Mouse (Mus musculus): ENCODE data around the gene Tmem143.
A peak's percentile ranks its signal among the peaks of the same experiment; 100 is the strongest.
"Not testable (repeated sequence)": the region's sequence is repeated elsewhere in the genome, so short reads cannot be mapped to it uniquely, and the experiment has no call there.

Gene Tmem143

DNA sequence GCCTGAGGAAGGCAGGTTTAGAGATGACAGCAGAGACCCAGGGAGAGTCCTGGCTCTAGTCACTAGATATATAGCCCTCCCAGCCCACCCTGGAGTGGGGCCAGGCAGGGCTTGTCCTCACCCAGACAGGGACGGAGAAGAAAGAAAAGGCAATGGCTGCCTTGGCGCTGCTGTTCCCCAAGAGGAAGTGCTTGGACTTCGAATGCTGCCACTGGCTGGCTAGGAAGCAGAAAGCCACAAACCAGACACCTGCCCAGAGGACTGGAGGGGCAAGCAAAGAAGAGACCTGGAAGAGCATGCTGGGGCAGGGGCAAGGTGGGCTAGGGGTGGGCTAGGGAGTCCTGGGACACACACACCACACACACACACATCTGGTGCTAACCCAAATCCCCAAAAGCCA is 9.5 kb upstream of the Tmem143 start:
- DNase-seq (ENCODE audit: low spot score in 2 of 2) = no peak

DNA sequence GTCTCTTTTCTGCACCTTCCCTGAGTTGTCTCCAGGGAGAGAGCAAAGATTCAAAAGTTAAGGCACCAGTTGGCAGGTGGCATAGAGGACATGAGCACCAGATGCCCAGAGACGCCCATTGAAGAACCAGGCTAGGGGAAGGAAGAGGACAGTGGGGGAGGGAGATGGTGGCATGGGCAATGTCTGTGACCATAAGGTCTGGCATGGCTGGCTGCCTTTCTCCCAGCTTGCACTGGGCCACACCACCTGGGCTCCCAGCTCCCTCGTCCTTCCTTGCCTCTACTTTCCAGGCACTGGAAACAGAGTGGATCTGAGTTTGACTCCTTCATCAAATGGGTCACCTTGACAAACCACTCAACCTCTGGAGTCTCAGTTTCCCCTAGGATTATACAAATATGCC is 4.1 kb upstream of the Tmem143 start:
- no peak for DNase-seq (ENCODE audit: low spot score in 2 of 2)

DNA sequence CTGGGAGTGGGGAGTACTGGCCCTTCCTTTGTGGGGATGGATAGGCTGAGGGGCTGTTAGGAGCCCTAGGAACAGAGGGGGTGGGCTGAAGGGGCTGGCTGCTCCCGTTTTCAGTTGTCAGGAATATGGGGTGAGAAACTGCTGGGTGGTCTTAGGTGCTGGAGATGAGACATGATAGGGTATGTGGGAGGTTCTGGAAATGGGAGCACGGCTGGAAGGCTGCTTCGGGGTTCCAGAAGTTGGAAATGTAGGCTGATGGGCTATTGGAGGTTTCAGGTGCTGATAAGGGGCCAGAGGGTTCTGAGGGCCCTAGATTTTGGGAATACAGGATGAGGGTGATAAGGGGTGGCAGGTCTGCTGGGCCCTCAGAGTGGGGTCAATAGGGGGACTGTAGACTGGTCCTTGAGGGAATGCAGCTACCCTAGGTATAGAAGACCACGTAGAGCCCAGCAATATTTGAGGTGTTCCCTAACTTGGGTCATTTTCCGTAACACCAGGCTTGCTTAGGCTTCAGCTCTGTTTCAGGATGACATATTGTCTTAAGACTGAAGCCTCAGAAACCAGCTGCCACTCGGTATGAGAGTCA is 717 bp upstream of the Tmem143 start:
- DNase-seq (ENCODE audit: low spot score in 2 of 2) = no peak

DNA sequence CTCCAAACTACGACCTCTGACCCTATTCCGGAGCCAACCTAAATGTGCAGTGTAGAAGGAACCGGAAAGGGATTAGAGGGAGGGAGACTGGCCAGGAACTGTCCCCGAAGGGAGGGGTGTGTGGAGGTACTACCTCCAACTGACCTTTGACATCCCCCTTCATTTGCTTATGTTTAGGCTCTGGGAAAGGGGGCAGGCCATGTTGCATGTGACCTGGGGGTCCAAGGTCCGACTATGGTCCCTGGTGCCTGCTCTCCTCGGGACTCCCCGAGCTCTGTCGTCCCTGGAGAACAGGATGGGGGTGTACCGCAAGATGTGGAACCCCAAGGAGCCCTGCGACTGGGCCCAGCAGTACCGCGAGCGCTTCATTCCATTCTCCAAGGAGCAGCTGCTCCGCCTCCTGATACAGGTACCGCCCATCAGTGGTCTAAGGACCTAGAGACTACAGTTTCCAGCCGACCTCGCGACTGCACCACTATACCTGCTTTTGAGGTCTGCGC is 567 bp downstream of the Tmem143 start:
- DNase-seq (ENCODE audit: low spot score in 2 of 2) = peak; percentile 52 to 65

DNA sequence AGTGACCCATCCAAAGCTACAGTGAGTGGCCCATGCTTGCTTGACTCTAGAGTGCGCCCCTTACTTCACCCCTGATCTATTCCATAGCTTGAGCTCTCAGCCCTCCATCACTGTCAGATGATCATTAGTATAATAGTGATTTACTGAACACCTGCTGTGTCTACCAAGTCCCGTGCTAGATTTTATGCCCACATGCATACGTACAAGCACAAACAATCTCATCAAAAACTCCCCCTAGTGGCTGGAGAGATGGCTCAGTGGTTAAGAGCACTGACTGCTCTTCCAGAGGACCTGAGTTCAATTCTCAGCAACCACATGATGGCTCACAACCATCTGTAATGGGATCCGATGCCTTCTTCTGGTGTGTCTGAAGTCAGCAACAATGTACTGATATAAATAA is 1.4 kb downstream of the Tmem143 start:
- not testable (repeated sequence) for DNase-seq (ENCODE audit: low spot score in 2 of 2)

DNA sequence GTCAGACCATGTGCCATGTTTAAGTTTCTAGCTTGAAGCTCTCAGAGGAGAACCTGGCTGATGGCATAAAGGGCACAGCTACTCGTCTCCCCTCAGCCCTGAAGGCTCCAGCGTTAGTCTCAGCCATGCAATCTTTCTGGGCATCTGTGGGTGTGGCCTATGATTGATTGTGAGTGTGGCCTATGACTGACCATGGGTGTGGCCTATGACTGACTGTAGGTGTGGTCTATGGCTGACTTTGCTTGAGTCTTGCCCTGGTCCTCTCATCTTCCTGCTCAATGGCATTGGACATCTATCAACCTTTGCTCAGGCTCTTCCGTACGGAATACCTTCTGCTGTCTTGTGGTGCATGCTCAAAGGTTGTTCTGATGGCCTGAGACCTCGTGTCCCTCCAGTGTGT is 4.8 kb downstream of the Tmem143 start:
- DNase-seq (ENCODE audit: low spot score in 2 of 2) = no peak

DNA sequence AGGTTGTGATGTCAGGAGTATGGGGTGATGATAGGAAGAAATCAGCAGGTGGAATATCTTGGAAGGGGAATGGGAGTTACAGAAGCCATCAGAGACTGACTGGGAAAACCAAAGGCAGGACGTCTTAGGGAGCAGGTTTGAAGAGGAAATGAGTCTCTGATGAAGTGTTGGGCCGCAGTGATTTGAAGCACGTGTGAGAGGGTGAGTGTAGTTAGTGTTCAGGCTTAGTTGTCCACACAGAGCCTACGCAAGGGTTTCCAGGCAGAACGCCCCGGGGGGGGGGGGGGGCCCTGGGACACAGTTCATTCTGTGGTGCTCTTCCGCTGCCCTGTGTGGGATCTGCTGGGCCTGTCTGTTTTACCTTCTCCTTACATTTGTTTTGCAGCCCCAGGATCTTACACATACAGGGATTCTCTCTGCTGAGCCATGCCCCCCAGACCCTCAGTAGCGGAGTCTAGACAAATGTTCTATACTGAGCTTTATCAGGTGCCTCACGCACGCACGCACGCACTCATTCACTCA is 5.8 kb downstream of the Tmem143 start:
- DNase-seq (ENCODE audit: low spot score in 2 of 2) = no peak

DNA sequence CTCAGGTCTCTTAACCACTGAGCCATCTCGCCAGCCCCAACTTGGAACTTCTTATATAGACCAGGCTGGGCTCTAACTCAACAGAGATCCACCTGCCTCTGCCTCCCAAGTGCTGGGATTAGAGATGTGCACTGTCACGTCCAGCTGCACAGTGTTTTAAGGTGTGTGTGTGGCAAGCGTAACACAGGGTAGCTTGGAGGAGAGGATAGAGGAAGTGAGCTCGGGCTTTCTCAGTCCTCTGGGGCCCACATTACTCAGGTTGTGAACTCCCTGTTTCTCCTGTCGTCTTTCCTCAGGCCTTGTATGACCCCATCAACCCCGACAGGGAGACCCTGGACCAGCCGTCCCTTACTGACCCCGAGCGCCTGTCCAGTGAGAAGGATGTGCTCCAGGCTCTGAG is 9.9 kb downstream of the Tmem143 start:
- no peak for DNase-seq (ENCODE audit: low spot score in 2 of 2)

DNA sequence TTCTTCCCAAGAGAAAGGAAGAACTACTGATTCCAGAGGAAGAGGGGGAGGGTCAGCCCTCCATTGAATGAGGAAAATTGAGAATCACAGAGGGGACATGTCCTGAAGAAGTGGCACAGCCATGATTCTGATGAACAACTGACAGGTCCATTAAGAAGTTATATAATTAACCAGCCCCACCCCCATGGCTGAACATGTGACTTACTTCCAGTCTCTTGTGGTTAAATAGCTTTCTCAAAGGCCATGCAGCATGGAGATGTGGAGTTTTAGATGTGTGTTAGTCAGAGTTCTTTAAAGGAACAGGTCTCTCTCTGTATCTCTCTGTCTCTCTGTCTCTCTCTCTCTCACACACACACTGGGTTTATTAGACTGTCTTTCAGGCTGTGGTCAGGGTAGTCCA is 11.6 kb downstream of the Tmem143 start:
- no peak for DNase-seq (ENCODE audit: low spot score in 2 of 2)

DNA sequence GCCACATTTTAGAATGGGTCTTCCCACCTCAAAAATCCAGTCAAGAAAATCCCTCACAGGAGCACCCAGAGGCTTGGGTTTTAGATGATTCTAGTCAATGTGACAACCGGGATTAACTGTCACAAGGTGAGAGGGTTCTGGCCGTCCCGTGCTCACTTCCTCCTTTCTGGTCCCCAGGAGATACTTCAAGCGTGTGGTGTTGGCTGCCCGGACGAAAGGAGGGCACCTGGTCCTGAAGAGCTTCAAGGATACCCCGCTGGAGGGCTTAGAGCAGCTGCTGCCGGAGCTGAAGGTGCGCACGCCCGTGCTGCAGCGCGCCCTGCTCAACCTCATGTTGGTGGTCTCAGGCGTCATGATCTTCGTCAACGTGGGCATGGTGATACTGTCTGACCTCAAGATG is 12.4 kb downstream of the Tmem143 start:
- DNase-seq (ENCODE audit: low spot score in 2 of 2) = no peak

DNA sequence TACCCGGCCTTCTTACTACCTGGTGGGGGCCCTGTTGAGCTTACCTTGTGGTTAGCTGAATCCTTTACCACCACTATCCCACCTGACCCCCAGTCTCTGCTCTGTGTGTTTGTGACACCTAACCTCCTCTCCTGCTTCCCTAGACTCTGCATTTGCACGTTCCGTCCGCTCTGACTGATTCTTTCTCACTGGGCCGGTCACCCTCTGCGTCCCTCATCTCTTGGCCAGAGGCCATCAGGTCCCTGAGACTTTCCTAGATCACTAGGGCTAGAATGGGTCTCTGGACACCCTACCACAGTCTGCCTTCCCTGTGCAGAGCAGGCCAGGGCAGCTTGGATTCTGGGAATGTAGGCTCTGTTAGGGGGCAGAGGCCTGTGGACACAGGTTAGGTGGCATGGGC is 17.3 kb downstream of the Tmem143 start:
- no peak for DNase-seq (ENCODE audit: low spot score in 2 of 2)

DNA sequence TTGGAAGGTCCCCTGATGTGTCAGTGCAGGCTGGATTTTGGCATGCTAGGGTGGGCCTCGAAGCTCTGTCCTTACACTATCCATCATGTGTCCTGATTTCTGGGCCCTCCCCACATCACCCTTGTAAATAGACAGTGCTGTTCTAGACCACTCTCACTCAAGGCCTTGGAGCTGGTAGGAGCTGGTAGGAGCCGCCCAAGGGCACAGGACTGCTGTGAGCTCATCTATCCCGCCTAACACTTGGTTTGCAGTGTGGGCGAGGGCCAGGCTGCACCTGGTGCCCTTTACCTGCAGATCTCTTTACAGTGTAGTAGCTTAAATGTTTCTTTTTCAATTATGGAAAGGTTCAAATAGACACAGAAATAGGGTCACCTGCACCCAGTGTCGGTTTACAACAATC is 18.3 kb downstream of the Tmem143 start:
- DNase-seq (ENCODE audit: low spot score in 2 of 2) = no peak

DNA sequence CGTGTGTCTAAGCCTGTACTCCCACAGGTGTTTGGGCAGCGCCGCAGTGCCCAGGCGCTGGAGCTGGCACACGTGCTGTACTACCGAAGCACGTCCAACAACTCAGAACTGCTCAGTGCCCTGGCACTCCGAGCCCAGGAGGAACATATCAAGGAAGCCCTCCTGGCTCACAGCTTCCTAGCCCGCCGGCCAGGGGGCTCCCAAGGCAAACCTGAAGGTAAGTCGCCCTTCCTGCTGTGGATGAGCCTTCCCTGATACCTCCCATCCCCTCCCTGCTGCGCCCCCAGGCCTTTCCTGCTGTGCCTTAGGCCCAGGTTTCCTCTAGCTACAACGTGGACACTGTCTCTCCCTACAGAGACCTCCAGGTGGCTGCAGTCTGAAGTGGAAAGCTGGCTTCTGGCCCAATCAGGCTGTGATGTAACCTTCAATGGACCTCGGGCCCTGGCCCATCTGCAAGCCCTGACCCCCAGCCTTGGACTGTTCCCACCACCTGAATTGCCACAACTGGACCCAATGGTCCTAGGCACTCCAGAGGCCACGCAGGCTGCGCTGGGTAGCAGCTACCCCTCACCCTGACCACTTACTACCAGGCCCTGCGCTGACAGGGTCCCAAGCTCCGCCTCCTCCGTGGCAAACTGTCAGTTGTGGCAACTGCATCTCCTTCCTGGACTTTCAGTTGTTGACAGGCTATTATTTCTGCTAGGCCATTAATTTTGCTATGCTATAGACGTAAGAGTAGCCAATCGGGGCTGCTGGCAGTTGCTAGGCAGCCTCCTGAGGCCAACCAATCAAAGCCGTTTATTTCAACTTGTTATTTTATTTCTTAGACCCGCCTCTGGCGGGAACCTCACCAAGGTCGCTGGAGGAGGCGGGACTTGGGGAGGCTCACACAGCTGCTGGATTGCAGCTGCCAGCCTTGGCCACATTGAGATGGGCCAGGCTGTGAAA is 19.6 kb downstream of the Tmem143 start:
- peak; percentile 73 to 85 for DNase-seq (ENCODE audit: low spot score in 2 of 2)

DNA sequence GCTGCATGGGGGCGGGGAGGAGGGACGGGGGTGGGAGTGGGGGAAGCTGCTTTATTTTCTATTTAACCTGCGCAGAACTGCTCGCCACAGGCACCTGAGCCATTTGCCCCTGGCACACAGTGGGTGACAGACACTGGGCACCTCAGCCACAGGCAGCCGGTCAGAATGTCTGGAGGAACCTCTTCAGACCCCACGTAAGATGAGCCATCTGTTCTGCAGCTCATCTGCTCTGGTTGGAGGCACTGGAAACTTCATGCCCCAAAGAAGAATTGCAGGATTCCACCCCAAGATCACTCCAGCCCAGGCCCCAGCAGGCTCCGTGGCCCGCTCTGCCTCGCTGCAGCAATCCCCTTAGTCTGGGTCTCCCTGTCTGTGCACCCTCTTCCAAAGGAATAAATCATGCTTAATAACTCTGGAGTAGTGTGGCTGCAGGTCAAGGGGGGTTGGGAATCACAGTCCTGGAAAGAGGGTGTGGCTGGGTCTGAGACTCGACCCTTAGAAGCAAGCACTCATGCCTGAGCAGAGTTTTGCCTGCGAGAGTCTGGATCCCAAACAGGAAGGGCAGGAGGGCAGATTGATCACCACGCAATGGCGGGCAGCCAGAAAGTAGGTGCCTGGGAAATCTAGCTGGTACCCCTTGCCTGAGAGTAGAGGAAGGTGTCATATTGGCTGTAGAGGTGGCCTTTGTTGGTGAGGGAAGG is 20.4 kb downstream of the Tmem143 start:
- no peak for DNase-seq (ENCODE audit: low spot score in 2 of 2)

DNA sequence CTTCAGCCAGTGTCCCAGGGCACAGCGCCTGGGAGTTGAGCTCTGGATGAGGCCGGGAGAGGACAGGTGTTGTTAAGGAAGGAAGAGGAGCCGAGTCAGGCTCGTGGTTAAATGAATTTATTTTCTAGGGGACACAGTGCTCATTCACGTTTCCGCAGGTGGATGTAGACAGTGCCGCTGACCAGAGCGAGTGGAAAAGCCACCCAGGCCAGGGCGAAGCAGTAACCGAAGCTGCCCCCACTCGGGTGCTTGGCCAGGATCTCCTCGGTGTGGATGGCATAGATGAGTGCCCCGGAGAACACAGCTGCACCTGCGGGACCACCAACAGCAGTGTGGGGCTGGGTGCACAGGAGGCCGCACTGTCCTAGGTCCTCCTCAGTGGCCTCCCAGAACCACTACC is 21.2 kb downstream of the Tmem143 start:
- no peak for DNase-seq (ENCODE audit: low spot score in 2 of 2)

DNA sequence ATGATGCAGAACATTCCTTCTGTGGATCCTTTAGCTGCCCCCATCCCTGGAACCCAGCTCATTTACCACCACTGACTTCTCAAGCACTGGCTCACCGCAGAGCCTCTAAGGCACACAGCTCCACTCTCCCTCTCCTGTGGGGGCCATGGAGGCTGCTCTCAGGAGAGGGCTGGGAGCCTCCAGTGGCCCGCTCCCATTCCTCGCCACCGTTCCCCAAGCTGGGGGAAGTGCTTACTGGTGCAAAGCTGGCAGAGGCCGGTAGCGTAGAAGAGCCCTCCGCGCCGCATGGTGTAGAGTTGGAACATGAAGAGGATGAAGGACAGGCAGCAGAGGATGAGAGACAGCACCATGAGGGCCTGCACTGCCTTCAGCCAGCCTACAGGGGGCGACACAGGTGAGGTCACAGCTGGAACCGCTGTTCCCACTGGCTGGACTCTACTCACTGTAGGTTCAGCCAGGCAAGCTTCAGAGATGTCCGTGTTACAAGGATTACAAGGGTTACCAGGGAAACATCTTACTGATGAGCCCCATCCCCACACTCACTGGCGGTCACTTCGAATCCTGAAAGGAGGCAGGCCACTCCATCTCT is 22.4 kb downstream of the Tmem143 start:
- DNase-seq (ENCODE audit: low spot score in 2 of 2) = no peak

DNA sequence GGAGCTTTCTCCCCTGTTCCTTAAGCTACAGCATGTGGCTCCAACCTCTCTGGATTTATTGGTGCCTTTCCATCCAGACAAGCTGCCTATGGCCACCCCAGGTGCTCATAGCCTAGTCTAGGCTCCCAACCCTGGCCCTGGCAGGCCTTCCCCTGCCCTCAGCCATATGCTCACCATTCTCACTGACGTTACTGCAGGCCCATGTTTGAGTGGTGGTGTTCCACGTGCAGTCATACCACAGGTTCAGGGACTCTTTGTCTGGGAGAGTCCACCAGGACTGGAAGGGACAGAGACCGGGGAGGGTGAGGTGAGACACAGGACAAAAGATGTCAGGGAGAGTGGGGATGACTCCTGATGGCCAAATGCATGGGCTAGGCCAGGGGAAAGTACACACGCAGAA is 23.0 kb downstream of the Tmem143 start:
- no peak for DNase-seq (ENCODE audit: low spot score in 2 of 2)

DNA sequence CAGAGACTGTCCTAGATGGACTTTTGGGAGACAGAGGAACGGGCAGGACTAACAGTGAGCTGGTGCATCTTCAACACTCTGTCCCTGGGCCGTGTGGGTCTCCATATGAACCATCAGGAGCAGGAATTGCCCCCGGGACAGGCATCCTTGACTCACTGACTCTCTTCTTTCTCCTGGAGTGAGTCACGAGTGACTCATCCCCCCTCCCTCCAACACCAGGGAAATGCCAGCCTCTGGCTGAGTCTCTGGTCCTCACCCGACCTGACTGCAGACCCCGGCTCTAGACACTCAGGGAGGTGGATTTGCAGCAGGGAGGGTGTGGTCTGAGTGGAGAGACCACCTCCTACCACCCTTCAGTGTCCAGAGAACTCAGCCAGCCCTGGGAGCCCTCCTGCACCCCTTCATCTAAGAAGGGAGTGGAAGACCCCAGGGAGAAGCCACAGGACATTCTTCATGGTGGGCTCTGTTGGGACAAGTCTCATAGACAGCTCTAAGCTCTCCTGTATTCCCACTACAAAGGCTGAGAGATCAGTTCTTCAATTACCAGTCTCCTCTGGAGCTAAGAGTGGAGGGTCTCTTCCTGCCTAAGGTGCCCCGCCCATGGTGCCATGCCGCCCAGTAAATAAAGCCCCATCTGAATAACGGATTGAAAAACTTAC is 24.0 kb downstream of the Tmem143 start:
- no peak for DNase-seq (ENCODE audit: low spot score in 2 of 2)

DNA sequence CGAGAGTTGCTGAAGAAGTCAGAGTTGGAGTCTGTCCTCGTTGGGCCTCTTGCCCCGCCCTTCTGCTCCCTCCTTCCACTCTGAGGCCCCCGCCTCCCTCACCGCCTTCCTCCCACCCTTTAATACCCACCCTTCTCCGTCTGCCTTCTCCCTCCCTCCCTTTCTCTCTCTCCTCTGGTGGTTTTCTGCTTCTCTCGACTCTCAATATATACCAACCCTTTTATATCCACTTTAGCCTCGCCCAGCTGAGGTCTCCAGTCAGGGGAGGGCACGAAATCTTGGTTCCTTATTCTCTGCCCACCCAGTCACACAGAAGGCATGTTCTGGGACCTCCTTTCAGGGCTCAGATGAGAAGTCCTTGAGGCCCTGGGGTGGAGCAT is 24.5 kb downstream of the Tmem143 start, which contains the start of gene Emp3:
Emp3 (minus strand) TSS at position 163 of the 380 bp plus-strand sequence.
- no peak for DNase-seq (ENCODE audit: low spot score in 2 of 2)

DNA sequence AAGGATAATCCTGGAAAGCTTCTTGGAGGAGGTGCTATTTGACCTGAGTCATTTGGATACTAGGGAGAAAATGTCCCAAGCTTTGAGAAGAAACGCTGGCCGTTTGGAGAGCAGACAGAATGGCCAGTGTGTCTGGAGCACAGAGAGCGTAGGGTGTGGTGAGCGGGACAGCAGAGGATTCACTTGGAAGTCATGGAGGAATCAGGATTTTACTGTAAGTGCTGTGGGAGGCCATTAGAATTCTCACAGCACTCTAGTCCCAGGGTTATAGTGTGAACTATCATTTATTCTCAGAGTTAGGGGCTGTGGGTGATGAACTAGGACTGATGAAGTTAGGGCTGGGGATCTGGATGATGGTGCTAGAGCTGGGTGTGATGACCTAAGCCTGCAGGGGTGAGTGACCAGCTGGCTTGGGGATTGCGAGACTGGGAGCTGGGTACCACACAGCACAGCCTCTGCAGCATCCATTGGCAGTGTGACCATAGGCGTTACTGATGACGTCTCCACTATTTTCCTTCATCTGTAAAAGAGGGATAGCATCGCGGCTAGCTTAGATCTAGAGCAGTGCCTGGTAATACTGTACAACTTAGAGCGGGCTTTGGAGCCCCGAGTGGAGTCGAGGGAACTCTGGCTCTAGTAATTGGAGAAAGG is 25.3 kb downstream of the Tmem143 start:
- DNase-seq (ENCODE audit: low spot score in 2 of 2) = no peak

Measured in frontal cortex, postnatal 10 days (tissue).